Mouse (Mus musculus) liver, adult 2 months (tissue): ENCODE measurements at regions not wholly inside any gene's neighbourhood (a gene's known extent, or its start where the extent isn't known, plus 50 kb on each side); places are given as distances from the start of the nearest gene placed in this dataset.
A peak's percentile ranks its signal among the peaks of the same experiment; 100 is the strongest.

Experiments
- CTCF ChIP-seq: fragments of 200-500 bp; IDR thresholded peaks from 2 replicates; pipeline ENCODE4 v1.5.1; 2011; ENCODE audit warnings: low read depth, low read length, control low read depth
- POLR2A ChIP-seq: fragments of 200-500 bp; IDR thresholded peaks from 2 replicates; pipeline ENCODE4 v1.6.1; 2011; ENCODE audit warnings: low read length, control low read depth; ENCODE audit not compliant: insufficient read depth; ENCODE audit errors: extremely low read depth

DNA sequence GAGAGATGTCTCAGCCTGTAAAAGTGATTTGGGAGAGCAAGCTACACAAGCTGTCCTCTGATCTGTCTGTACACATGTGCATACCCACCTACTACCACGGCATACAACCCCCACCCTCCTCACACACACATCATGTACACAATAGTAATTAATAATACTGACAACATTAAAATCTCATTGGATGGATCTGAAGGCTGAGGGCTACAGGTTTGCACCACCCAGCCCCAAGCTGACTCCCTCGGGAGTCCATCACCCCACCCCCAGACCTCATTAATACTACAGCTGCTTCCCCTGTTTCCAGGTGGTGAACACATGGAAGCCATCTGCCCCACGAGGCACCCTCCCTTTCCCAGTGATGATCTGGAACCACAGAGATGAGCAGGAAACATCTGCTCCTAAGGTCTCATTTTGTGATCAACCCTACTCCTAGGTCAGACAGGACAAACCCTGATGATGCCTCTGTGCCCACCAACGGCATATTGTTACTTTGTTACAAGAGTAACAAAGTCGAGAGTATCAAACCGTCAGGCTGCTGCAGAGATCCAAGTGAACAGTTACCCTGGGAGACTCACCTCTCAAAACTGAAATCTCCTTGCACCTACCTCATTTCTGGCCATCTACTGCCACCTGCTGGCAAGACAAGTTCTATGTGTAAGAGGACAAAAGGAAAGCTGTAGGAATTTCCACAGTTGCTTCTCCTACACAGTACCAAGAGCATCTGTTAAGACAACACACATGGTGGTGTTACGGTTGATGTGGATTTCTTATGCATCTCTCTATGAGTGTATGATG, 131.6 kb downstream of the Tfcp2l1 start:
- TF ChIP-seq CTCF (peak; percentile 52), POLR2A (no peak)
